Mouse (Mus musculus): ENCODE results near the gene C2cd5. TPM values are rescaled to one million over a fixed set of nuclear protein-coding genes. Genes with fewer than 3 reads are reported as not detected.
A peak's percentile ranks its signal among the peaks of the same experiment; 100 is the strongest.
"Not testable (repeated sequence)": the region's sequence is repeated elsewhere in the genome, so short reads cannot be mapped to it uniquely, and the experiment has no call there.

Gene C2cd5
- polyA plus RNA-seq, 1 experiment from 2014 or later = 46.0 TPM

- H3K9ac ChIP-seq; H3K4me2 ChIP-seq; ATAC-seq (ENCODE audit: low FRiP score): not testable (repeated sequence)
Observed at GRCm38 (mm10) chr6:142985561-142986238, 114.2 kb downstream of the C2cd5 start.

GRCm38 (mm10) chr6:142979665-142980660 is 120.0 kb downstream of the C2cd5 start:
- H3K4me1 ChIP-seq = no peaks in the 10 kb centered on the region
- no peaks in the 10 kb centered on the region for H3K36me3 ChIP-seq (replicated peaks)
- peak; percentile 57 for ATAC-seq (ENCODE audit: low FRiP score)
- peak overlapping the region; percentile 43 for H3K27ac ChIP-seq
- no peak overlapping the region for H3K4me3 ChIP-seq (replicated peaks)
- no peak overlapping the region for H3K9ac ChIP-seq
- H3K4me2 ChIP-seq = no peak overlapping the region
- 42% methylated on average over 6 of the region's 6 CpGs for WGBS
- no peaks in the 10 kb centered on the region for H3K27me3 ChIP-seq
- no peaks in the 10 kb centered on the region for H3K9me3 ChIP-seq

More at GRCm38 (mm10) chr6:142985561-142986238, 114.2 kb downstream of the C2cd5 start:
- not testable (repeated sequence) for H3K36me3 ChIP-seq (replicated peaks); H3K4me1 ChIP-seq; H3K4me3 ChIP-seq (replicated peaks); H3K27me3 ChIP-seq; H3K9me3 ChIP-seq; H3K27ac ChIP-seq
- 91% methylated on average over 9 of the region's 9 CpGs for WGBS

DNA sequence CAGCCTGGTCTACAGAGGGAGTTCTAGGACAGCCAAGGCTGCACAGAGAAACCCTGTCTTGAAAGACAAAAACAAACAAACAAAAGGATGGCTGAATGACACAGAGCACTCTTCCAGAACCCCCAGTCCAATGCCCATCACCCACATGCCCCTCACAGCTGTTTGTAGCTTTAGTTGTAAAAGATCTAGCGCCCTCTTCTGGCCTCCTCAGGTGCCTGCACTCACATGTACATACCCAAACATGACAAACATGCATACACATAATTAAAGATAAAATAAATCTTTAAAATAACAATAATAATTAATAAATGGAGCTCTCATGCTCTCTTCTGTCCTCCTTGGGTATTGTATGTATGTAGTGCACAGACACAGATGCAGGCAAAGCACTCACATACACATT is 122.7 kb downstream of the C2cd5 start:
- H3K4me2 ChIP-seq = no peak overlapping the region
- WGBS = 64% methylated on average over 1 of the region's 1 CpGs
- no peaks in the 10 kb centered on the region for H3K36me3 ChIP-seq (replicated peaks)
- no peaks in the 10 kb centered on the region for H3K4me1 ChIP-seq
- H3K9me3 ChIP-seq = no peaks in the 10 kb centered on the region
- H3K4me3 ChIP-seq (replicated peaks) = no peak overlapping the region
- no peak overlapping the region for H3K27ac ChIP-seq
- no peak overlapping the region for H3K9ac ChIP-seq
- ATAC-seq (ENCODE audit: low FRiP score) = no peak
- no peaks in the 10 kb centered on the region for H3K27me3 ChIP-seq

DNA sequence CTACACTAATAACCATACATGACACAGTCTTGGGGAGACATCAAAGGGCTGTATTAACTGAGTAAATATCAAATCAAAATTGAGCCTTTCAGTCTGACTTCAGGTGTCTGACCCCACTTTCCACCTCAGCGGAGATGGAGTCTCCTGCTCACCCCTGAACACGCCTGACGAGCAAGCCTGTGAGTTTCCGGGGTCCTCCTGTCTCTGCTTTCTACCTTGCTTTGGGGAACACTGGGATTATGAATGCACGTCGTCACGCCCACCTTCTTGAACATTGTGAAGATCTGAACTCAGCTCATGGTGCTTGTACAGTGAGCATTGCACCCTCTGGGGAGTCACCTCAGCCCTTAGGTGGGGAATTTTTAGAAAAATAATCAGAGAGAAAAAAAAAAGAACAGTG is 126.7 kb downstream of the C2cd5 start:
- Histone ChIP-seq H3K4me1 (no peaks in the 10 kb centered on the region), H3K9ac (no peak overlapping the region), H3K9me3 (no peaks in the 10 kb centered on the region), H3K4me3 (replicated peaks) (no peak overlapping the region), H3K27ac (no peak overlapping the region), H3K27me3 (no peaks in the 10 kb centered on the region), H3K4me2 (no peak overlapping the region), H3K36me3 (replicated peaks) (no peaks in the 10 kb centered on the region)
- ATAC-seq (ENCODE audit: low FRiP score) = no peak
- WGBS = 89% methylated on average over 7 of the region's 7 CpGs

DNA sequence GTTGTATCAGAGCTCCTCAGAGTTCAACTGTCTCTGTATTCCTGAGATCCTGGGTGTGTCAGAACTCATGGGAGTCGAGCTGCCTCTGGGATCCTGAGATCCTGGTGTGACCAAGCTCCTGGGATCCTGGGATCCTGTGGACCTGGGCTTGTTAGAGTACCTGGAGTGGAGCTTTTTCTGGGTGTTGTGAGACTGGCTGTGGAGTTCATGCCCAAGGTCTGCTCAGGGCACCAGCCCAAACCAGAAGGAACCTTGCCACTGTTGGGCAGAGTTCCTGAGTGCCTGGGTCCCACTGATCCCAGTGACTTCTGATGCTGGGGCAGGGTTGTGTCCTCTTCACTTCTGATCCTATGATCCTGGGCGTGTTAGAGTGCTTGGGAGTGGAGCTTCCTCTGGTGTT is 127.7 kb downstream of the C2cd5 start:
- no peaks in the 10 kb centered on the region for H3K4me1 ChIP-seq
- H3K27me3 ChIP-seq = no peaks in the 10 kb centered on the region
- H3K9ac ChIP-seq = no peak overlapping the region
- no peak overlapping the region for H3K4me2 ChIP-seq
- H3K9me3 ChIP-seq = no peaks in the 10 kb centered on the region
- no peak overlapping the region for H3K4me3 ChIP-seq (replicated peaks)
- no peak for ATAC-seq (ENCODE audit: low FRiP score)
- WGBS = 73% methylated on average over 2 of the region's 2 CpGs
- H3K36me3 ChIP-seq (replicated peaks) = no peaks in the 10 kb centered on the region
- H3K27ac ChIP-seq = no peak overlapping the region

DNA sequence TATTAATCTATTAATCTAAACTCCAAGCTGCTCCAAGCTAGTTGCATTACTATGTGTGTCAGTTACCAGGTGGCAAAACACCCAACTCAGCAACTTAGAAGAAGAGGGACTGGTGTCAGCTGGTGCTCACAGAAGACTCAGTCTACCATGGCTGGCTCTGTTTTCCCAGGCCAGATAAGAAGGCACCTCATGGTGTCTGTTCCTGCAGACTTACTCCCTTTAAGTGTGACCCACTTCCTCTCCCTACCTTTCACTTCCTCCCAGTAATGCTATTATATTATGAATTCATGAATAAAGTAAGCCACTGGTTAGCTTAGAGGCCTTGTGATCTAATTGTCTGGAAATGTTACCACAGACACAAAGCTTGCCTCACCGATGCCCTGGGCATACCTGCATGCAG is 132.5 kb downstream of the C2cd5 start:
- Histone ChIP-seq H3K9me3 (no peaks in the 10 kb centered on the region), H3K27me3 (0 out of 2 replicates have a peak, but pooled peaks cover 7% of the 10 kb centered on the region), H3K4me2 (no peak overlapping the region), H3K4me3 (replicated peaks) (no peak overlapping the region), H3K4me1 (peaks cover 16% of the 10 kb centered on the region), H3K36me3 (replicated peaks) (no peaks in the 10 kb centered on the region), H3K9ac (no peak overlapping the region), H3K27ac (no peak overlapping the region)
- 97% methylated on average over 1 of the region's 1 CpGs for WGBS
- ATAC-seq (ENCODE audit: low FRiP score) = no peak

- H3K9me3 ChIP-seq = no peaks in the 10 kb centered on the region
- peak overlapping the region; percentile 93 for H3K4me2 ChIP-seq
- ATAC-seq (ENCODE audit: low FRiP score) = peak; percentile 89
- H3K4me3 ChIP-seq (replicated peaks) = peak overlapping the region; percentile 69
- H3K4me1 ChIP-seq = peaks cover 27% of the 10 kb centered on the region
- H3K27ac ChIP-seq = peak overlapping the region; percentile 94
- WGBS = under 1% methylated on average over 39 of the region's 39 CpGs
- H3K27me3 ChIP-seq = 0 out of 2 replicates have a peak, but pooled peaks cover 7% of the 10 kb centered on the region
- H3K36me3 ChIP-seq (replicated peaks) = 0 out of 2 replicates have a peak, but pooled peaks cover 4% of the 10 kb centered on the region
- H3K9ac ChIP-seq = peak overlapping the region; percentile 87
Observed at GRCm38 (mm10) chr6:142964531-142965385, 135.2 kb downstream of the C2cd5 start.

DNA sequence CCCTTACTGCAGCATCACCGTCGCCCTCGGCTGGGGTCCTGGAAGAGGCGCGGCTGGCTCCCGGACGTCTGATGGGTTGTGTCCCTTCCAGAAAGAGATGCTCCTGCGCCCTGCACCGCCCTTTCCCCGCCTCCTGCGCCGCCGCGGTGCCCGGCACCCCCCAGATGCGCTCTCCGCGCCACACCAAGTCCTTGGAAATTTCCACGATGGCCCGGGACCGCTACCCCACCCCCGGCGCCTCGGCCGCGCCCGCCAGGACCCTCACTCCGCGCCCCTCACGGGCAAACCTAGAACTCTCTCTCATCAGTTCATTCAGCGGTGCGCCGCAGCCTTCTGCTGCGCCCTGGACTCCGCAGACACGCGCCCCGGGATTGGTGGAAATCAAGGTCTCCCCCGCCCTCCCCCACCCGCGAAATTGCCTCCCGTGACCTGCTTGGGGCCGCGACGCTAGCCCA is 135.8 kb downstream of the C2cd5 start, which contains the start of gene St8sia1:
Gene St8sia1, minus strand, starts transcription at position 377 of the 455 bp plus-strand sequence.
- H3K36me3 ChIP-seq (replicated peaks) = 0 out of 2 replicates have a peak, but pooled peaks cover 6% of the 10 kb centered on the region
- H3K9ac ChIP-seq = peak within 1 kb of the TSS; percentile 87
- no peaks in the 10 kb centered on the region for H3K9me3 ChIP-seq
- H3K27ac ChIP-seq = peak within 1 kb of the TSS; percentile 94
- peak within 1 kb of the TSS; percentile 93 for H3K4me2 ChIP-seq
- WGBS = under 1% methylated on average over 44 of the region's 45 CpGs
- peaks cover 27% of the 10 kb centered on the region for H3K4me1 ChIP-seq
- peak; percentile 83 for ATAC-seq (ENCODE audit: low FRiP score)
- H3K4me3 ChIP-seq (replicated peaks) = peak within 1 kb of the TSS; percentile 69
- 0 out of 2 replicates have a peak, but pooled peaks cover 7% of the 10 kb centered on the region for H3K27me3 ChIP-seq

DNA sequence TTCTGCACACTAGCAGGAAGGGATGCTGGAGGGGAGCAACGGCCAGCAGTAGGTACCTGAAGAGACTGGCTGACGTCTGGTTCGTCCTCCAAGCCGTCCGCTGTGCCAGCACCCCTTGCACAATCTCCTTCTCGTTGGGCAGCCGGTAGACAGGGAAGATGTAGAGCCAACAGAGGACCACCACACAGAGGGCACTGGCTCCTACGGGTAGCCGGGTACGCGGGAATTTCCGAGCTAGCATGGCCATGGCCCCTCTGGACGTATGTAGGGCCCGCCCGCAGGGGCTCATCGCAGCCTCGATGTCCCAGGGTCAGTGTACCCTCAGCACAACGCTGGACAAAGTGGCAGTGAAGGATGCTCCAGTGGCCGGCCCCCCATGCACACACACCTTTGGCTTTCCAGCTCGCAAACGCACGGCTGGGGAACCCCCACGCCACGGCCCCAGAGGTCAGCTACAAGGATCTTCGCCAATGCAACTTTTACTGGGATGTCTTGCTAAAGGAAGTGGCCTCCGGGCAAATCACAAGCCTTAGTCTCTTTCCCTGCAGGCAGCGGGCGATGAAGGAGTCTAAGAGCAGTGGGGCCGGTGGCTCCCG is 136.4 kb downstream of the C2cd5 start:
- Histone ChIP-seq H3K9ac (peak overlapping the region; percentile 87), H3K9me3 (no peaks in the 10 kb centered on the region), H3K36me3 (replicated peaks) (0 out of 2 replicates have a peak, but pooled peaks cover 6% of the 10 kb centered on the region), H3K27me3 (0 out of 2 replicates have a peak, but pooled peaks cover 7% of the 10 kb centered on the region), H3K4me1 (peaks cover 27% of the 10 kb centered on the region), H3K4me2 (peak overlapping the region; percentile 93), H3K27ac (peak overlapping the region; percentile 94), H3K4me3 (replicated peaks) (peak overlapping the region; percentile 69)
- peak; percentile 8 for ATAC-seq (ENCODE audit: low FRiP score)
- 23% methylated on average over 30 of the region's 30 CpGs for WGBS

GRCm38 (mm10) chr6:142962881-142963280 is 137.1 kb downstream of the C2cd5 start:
- Histone ChIP-seq H3K9ac (peak overlapping the region; percentile 87; the same call in 1 of the 2 replicates), H3K36me3 (replicated peaks) (0 out of 2 replicates have a peak, but pooled peaks cover 6% of the 10 kb centered on the region), H3K27me3 (0 out of 2 replicates have a peak, but pooled peaks cover 7% of the 10 kb centered on the region), H3K4me2 (peak overlapping the region; percentile 93), H3K9me3 (no peaks in the 10 kb centered on the region), H3K4me1 (peaks cover 27% of the 10 kb centered on the region), H3K4me3 (replicated peaks) (peak overlapping the region; percentile 69), H3K27ac (no peak overlapping the region)
- 93% methylated on average over 14 of the region's 14 CpGs for WGBS
- no peak for ATAC-seq (ENCODE audit: low FRiP score)

DNA sequence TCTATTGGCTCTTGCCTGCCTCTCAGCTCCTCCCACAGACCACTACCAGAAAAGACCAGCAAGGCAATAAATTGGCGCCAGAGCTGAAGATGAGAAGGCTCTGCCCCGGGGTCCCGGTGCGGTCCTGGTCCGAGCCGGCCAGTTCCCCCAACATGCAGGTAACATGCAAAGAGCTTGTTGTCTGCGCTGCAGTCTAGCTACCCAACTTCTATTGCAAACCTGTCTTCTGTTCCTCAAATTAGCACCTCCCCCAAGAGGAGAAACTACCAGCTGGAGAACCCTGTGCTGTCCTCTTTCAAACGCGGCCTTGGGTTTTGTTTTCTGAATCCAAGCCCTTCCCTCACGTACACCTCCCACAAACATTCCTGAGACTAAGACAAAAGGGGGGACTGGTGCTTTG is 137.5 kb downstream of the C2cd5 start:
- H3K4me2 ChIP-seq = peak overlapping the region; percentile 93
- 0 out of 2 replicates have a peak, but pooled peaks cover 7% of the 10 kb centered on the region for H3K27me3 ChIP-seq
- no peak overlapping the region for H3K9ac ChIP-seq
- H3K9me3 ChIP-seq = no peaks in the 10 kb centered on the region
- H3K4me3 ChIP-seq (replicated peaks) = peak overlapping the region; percentile 69
- 80% methylated on average over 10 of the region's 10 CpGs for WGBS
- H3K27ac ChIP-seq = no peak overlapping the region
- 0 out of 2 replicates have a peak, but pooled peaks cover 6% of the 10 kb centered on the region for H3K36me3 ChIP-seq (replicated peaks)
- no peak for ATAC-seq (ENCODE audit: low FRiP score)
- H3K4me1 ChIP-seq = peaks cover 27% of the 10 kb centered on the region

Data from forebrain, embryonic 12.5 days (tissue).